Mouse (Mus musculus): Measurements from ENCODE around the gene Supt16. TPM values are rescaled to one million over a fixed set of nuclear protein-coding genes. Genes with fewer than 3 reads are reported as not detected.
A peak's percentile ranks its signal among the peaks of the same experiment; 100 is the strongest.

The Supt16 gene
- polyA plus RNA-seq, 1 experiment from 2014 or later, result 46.1 TPM

DNA sequence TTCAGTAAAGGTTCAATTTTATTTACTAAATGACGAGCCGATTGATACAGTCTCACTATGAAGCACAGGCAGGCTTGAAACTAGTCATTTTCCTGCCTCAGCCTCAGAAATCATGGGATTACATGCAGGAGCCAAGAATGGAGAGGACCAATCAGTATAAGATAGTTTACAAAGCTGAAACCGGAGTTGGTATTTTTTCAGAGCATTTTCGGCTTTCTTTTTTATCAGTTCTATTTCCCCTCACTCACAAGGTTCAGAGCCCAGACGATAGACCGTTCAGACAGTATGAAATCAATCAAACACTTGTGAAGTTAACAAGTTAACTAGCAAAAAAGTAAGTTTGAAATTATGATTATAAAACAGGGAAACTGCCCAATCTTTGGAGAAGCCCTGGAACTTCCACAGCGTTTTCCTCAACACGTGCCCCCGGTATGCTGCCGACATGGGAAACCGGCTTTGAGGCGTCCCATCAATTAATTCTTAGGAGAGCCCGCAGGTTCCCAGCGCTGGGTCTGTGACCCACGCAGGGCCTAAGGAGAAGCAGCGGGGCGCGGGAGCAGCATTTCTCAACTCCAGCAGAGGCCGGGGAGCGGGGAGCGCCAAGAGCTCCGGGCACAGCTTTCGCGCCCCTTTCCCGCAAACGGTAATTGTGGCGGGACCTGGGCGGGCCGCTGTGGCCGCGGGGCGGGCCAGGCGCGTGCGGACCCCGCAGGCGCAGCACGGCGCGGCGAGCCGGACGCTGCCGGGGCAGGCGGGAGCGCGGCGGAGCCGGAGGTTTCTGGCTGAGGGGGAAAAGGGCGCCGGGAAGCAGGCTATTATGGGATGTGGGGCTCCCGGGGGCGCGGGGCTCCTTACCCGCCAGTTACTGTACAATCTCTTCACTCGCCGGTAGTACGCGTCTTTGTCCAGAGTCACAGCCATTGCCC lies 723 bp downstream of the Supt16 start:
- Histone ChIP-seq H3K4me3 (replicated peaks) (peak overlapping the region; percentile 86), H3K4me2 (replicated peaks) (peak overlapping the region; percentile 70), H3K9me3 (replicated peaks) (no peaks in the 10 kb centered on the region), H3K9ac (peak overlapping the region; percentile 92), H3K27me3 (no peaks in the 10 kb centered on the region), H3K36me3 (peaks cover 32% of the 10 kb centered on the region), H3K27ac (replicated peaks) (peak overlapping the region; percentile 99), H3K4me1 (peaks cover 13% of the 10 kb centered on the region)
- WGBS, result under 1% methylated on average over 57 of the region's 59 CpGs
- ATAC-seq (ENCODE audit: insufficient number of reproducible peaks, low FRiP score, low TSS enrichment, low read depth), result peak; percentile 75

DNA sequence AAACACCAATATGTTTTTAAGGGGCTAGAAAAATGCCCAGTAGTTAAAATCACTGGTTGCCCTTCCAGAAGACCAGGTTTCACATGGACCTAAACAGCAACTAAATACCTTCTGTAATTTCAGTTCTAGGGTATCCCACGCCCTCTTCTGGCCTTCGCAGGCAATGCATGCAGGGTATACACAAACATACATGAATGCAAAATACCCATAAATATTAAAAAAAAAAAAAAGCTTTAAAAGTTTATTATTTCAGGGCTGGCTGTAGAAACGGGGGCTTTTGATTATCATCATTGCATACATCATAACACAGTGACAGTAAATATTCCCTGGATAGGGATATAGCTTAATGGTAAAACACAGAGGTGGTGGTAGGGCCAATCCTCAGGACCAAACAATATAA lies 1.5 kb downstream of the Supt16 start:
- Histone ChIP-seq H3K4me3 (replicated peaks) (peak overlapping the region; percentile 86), H3K4me1 (peaks cover 13% of the 10 kb centered on the region), H3K9ac (no peak overlapping the region), H3K9me3 (replicated peaks) (no peaks in the 10 kb centered on the region), H3K27ac (replicated peaks) (no peak overlapping the region), H3K36me3 (peaks cover 27% of the 10 kb centered on the region), H3K4me2 (replicated peaks) (peak overlapping the region; percentile 70), H3K27me3 (no peaks in the 10 kb centered on the region)
- 10% methylated on average over 3 of the region's 3 CpGs for WGBS
- no peak for ATAC-seq (ENCODE audit: insufficient number of reproducible peaks, low FRiP score, low TSS enrichment, low read depth)

DNA sequence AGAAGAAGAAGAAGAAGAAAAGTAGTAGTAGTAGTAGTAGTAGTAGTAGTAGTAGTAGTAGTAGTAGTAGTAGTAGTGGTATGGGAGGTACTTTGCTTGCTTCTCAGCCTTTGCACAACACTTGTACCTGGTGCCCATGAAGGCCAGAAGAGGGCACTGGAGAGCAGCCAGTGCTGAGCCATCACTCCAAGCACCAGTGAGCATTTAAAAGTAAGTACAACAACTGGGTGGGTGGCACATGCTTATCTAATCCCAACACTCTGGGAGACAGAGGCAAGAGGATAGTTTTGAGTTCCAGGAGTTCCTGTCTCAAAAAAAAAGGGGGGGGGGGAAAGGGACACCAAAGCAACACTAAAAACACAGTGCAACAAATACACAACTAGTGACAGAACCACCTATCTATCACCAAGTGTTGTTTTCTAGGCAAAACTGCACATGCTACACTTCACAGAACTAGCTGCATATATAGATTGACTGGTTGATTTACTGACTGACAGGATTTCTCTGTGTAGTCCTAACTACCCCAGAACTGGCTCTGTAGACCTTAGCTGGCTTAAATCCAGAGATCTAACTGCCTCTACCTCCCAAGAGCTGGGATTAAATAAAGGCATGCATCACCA lies 6.4 kb downstream of the Supt16 start:
- ATAC-seq (ENCODE audit: insufficient number of reproducible peaks, low FRiP score, low TSS enrichment, low read depth), result no peak

DNA sequence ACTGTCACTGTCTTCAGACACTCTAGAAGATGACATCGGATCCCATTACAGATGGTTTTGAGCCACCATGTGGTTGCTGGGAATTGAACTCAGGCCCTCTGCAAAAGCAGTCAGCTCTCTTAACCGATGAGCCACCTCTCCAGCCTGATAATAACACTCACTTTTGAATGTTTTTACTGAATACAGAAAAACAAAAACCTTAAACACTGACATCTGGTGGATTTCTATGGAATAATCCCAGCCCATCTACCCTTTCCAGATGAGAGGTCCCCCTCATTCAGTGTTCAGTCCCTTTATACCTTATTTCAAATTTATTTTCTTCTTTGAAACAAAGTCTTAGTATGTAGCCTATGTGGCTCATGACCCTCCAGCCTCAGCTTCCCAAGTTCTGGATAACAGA lies 7.7 kb downstream of the Supt16 start:
- no peaks in the 10 kb centered on the region for H3K9me3 ChIP-seq (replicated peaks)
- no peak overlapping the region for H3K27ac ChIP-seq (replicated peaks)
- no peaks in the 10 kb centered on the region for H3K4me1 ChIP-seq
- no peak overlapping the region for H3K9ac ChIP-seq
- no peak overlapping the region for H3K4me2 ChIP-seq (replicated peaks)
- ATAC-seq (ENCODE audit: insufficient number of reproducible peaks, low FRiP score, low TSS enrichment, low read depth), result no peak
- H3K27me3 ChIP-seq, result no peaks in the 10 kb centered on the region
- H3K36me3 ChIP-seq, result peaks cover 10% of the 10 kb centered on the region; the same call in 1 of the 2 replicates
- no peak overlapping the region for H3K4me3 ChIP-seq (replicated peaks)
- WGBS, result 70% methylated on average over 2 of the region's 2 CpGs

More for the DNA sequence above, 6.4 kb downstream of the Supt16 start:
- Histone ChIP-seq H3K27ac (replicated peaks) (no peak overlapping the region), H3K4me1 (0 out of 2 replicates have a peak, but pooled peaks cover 6% of the 10 kb centered on the region), H3K4me2 (replicated peaks) (no peak overlapping the region), H3K9me3 (replicated peaks) (no peaks in the 10 kb centered on the region), H3K27me3 (no peaks in the 10 kb centered on the region), H3K36me3 (peaks cover 10% of the 10 kb centered on the region; the same call in 1 of the 2 replicates), H3K9ac (no peak overlapping the region), H3K4me3 (replicated peaks) (no peak overlapping the region)

DNA sequence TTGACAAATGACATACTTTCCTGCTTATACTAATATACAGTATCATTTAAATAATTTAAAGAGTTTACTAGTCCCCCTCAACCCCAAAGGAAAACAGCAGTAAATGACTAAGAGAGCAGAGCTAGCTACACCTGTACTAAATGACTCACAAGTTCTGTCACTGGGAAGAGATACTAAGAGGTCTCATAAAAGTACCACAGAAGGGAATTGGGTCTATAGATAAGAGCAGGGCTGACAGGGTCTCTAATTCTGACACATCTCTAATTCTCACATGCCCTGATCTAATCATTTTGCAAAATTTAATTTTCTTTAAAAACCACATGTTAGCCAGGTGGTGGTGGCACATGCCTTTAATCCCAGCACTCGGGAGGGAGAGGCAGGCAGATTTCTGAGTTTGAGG lies 8.4 kb downstream of the Supt16 start:
- no peak for ATAC-seq (ENCODE audit: insufficient number of reproducible peaks, low FRiP score, low TSS enrichment, low read depth)
- no peak overlapping the region for H3K4me2 ChIP-seq (replicated peaks)
- no peak overlapping the region for H3K4me3 ChIP-seq (replicated peaks)
- 71% methylated on average over 1 of the region's 1 CpGs for WGBS
- H3K4me1 ChIP-seq, result no peaks in the 10 kb centered on the region
- H3K27ac ChIP-seq (replicated peaks), result no peak overlapping the region
- no peaks in the 10 kb centered on the region for H3K9me3 ChIP-seq (replicated peaks)
- H3K9ac ChIP-seq, result no peak overlapping the region
- H3K36me3 ChIP-seq, result peaks cover 10% of the 10 kb centered on the region; the same call in 1 of the 2 replicates
- H3K27me3 ChIP-seq, result no peaks in the 10 kb centered on the region

DNA sequence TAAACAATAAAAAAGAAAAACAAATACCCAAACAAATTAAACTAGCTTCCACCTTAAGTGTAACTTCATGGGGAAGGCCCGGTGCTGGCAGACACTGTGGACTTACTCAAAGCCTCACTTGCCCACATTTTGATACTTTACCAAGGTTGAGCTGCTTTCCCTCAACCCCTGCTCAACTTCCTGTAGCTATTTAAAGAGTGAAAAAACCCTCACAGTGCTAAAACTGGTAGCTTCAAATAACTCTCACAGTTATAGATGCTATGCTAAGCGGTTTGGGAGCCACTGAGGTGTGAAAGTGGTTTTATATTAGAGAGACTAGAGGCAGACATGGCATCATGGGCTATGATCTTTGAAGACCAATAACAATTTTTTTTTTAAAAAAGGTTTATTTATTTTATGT lies 30.6 kb downstream of the Supt16 start:
- no peaks in the 10 kb centered on the region for H3K9me3 ChIP-seq (replicated peaks)
- no peak overlapping the region for H3K27ac ChIP-seq (replicated peaks)
- no peak overlapping the region for H3K4me3 ChIP-seq (replicated peaks)
- no peaks in the 10 kb centered on the region for H3K27me3 ChIP-seq
- WGBS, result 88% methylated on average over 2 of the region's 2 CpGs
- H3K4me1 ChIP-seq, result no peaks in the 10 kb centered on the region
- peaks cover 60% of the 10 kb centered on the region for H3K36me3 ChIP-seq
- no peak overlapping the region for H3K4me2 ChIP-seq (replicated peaks)
- ATAC-seq (ENCODE audit: insufficient number of reproducible peaks, low FRiP score, low TSS enrichment, low read depth), result no peak
- H3K9ac ChIP-seq, result no peak overlapping the region

DNA sequence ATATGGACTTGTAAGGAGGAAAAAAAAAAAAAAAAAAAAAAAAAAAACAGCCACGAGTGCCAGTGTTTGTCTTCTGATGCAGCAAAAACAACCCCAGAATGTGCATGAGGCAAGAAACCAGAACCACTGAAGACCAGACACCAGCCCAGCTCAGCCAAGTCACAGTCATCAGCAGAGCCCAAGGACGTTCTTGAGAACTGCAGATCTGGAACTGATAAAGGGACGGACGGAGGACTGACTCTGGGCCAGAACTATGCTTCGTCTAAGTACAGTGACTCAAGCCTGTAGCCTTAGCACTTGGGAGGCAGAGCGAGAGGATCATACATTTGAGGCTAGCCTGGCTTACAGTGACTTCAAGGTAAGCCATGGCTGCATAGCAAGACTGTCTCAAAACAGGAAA lies 36.3 kb downstream of the Supt16 start:
- Histone ChIP-seq H3K9ac (no peak overlapping the region), H3K4me1 (no peaks in the 10 kb centered on the region), H3K4me2 (replicated peaks) (no peak overlapping the region), H3K4me3 (replicated peaks) (no peak overlapping the region), H3K9me3 (replicated peaks) (no peaks in the 10 kb centered on the region), H3K27ac (replicated peaks) (no peak overlapping the region), H3K27me3 (no peaks in the 10 kb centered on the region), H3K36me3 (peaks cover 71% of the 10 kb centered on the region)
- WGBS, result 76% methylated on average over 6 of the region's 6 CpGs
- no peak for ATAC-seq (ENCODE audit: insufficient number of reproducible peaks, low FRiP score, low TSS enrichment, low read depth)

DNA sequence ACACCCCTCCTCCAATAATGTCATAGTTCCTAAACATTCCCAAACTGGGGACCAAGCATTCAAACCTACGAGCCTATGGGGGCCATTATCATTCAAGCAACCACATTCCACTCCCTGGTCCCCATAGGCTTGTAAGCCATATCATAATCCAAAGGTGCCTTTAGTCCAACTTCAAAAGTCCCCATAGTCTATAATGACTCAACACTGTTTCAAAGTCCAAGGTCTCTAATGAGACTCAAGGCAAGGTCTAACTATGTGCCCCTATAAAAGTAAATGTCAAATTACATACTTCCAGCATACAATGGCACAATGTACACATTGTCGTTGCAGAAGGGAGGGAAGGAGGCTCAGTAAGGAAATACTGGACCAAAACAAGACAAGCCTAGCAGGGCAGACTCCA lies 42.2 kb downstream of the Supt16 start:
- WGBS, result 88% methylated on average over 2 of the region's 2 CpGs
- H3K36me3 ChIP-seq, result peaks cover 20% of the 10 kb centered on the region
- no peak overlapping the region for H3K9ac ChIP-seq
- H3K4me2 ChIP-seq (replicated peaks), result no peak overlapping the region
- ATAC-seq (ENCODE audit: insufficient number of reproducible peaks, low FRiP score, low TSS enrichment, low read depth), result no peak
- no peaks in the 10 kb centered on the region for H3K27me3 ChIP-seq
- no peaks in the 10 kb centered on the region for H3K9me3 ChIP-seq (replicated peaks)
- no peaks in the 10 kb centered on the region for H3K4me1 ChIP-seq
- H3K27ac ChIP-seq (replicated peaks), result no peak overlapping the region
- H3K4me3 ChIP-seq (replicated peaks), result no peak overlapping the region

DNA sequence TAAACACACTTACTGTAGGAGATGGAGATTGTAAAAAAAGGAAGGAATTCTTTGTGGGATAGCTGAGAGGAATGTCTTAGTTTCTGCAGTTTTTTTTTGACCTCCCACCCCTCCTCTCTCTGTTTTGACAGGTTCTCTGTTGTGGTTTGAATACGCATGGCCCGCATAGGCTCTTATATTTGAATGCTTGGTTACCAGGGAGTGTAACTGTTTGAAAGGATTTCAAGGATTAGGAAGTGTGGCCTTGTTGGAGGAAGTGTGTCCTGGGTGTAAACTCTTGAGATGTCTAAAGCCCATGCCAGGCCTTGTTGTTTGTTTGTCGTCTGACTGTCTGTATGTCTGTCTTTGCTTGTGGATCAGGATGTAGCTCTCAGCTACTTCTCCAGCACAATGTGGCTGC lies 44.6 kb downstream of the Supt16 start:
- Histone ChIP-seq H3K36me3 (no peaks in the 10 kb centered on the region), H3K27me3 (no peaks in the 10 kb centered on the region), H3K4me2 (replicated peaks) (no peak overlapping the region), H3K4me3 (replicated peaks) (no peak overlapping the region), H3K4me1 (no peaks in the 10 kb centered on the region), H3K9me3 (replicated peaks) (no peaks in the 10 kb centered on the region), H3K27ac (replicated peaks) (no peak overlapping the region), H3K9ac (no peak overlapping the region)
- ATAC-seq (ENCODE audit: insufficient number of reproducible peaks, low FRiP score, low TSS enrichment, low read depth), result no peak
- WGBS, result 32% methylated on average over 3 of the region's 3 CpGs

DNA sequence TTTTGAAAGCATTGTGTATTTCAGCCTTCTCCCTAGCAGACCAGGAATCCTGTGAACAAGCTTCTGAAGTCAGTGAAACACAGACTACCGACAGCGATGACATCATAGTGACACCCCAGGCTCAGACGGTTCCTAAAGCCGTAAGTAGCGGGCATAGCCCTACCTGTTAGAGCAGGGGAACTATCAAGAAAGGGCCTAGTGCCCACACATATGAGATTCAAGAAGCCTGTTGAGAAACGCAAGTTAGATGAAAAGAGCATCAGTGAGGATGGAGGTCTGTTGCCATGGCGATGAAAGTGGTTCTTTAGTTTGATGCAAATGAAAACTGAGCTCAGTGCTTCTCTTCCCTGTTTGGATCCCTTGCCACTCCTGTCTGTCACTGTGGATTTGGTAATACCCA lies 45.0 kb downstream of the Supt16 start:
- Histone ChIP-seq H3K27me3 (no peaks in the 10 kb centered on the region), H3K9me3 (replicated peaks) (no peaks in the 10 kb centered on the region), H3K4me3 (replicated peaks) (no peak overlapping the region), H3K36me3 (no peaks in the 10 kb centered on the region), H3K27ac (replicated peaks) (no peak overlapping the region), H3K4me2 (replicated peaks) (no peak overlapping the region), H3K9ac (no peak overlapping the region), H3K4me1 (no peaks in the 10 kb centered on the region)
- WGBS, result 29% methylated on average over 7 of the region's 7 CpGs
- no peak for ATAC-seq (ENCODE audit: insufficient number of reproducible peaks, low FRiP score, low TSS enrichment, low read depth)

DNA sequence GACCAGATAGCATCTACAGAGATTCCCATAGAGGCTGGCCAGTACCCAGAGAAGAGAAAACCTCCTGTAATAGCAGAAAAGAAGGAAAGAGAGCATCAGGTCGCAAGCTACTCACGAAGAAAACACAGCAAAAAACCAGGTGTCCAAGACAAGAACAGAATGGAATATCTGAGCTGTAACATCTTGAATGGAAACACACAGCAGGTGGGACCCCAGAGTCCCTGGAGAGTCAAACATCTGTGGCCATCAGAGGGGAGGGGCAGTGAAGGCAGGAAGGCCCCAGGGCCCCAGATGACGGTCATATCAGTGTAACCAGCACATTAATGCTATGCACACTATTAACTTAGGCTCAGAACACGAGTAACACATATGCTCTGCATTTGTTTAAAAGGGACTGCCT lies 47.3 kb downstream of the Supt16 start:
- Histone ChIP-seq H3K27me3 (no peaks in the 10 kb centered on the region), H3K4me2 (replicated peaks) (no peak overlapping the region), H3K4me3 (replicated peaks) (no peak overlapping the region), H3K36me3 (no peaks in the 10 kb centered on the region), H3K27ac (replicated peaks) (no peak overlapping the region), H3K9me3 (replicated peaks) (no peaks in the 10 kb centered on the region), H3K9ac (no peak overlapping the region), H3K4me1 (no peaks in the 10 kb centered on the region)
- WGBS, result 45% methylated on average over 4 of the region's 4 CpGs
- no peak for ATAC-seq (ENCODE audit: insufficient number of reproducible peaks, low FRiP score, low TSS enrichment, low read depth)
